8 mouse cellular contexts compared by ENCODE assay signal in genomic region chr11:55444772-55445171, GRCm38 (mm10). TPM values are rescaled to one million over a fixed set of nuclear protein-coding genes. Genes with fewer than 3 reads are reported as not detected.
DNase-seq lines count a peak whose midpoint lies in the region; ATAC-seq lines count a peak whose summit lies in the region.

No protein-coding gene starts in this region.

- no peak overlapping the region for H3K4me3 ChIP-seq in forebrain, embryonic 16.5 days (replicated peaks; ENCODE audit: low read length)
- no peak overlapping the region for H3K4me3 ChIP-seq in midbrain, embryonic 13.5 days (replicated peaks)

- H3K27ac ChIP-seq in forebrain, embryonic 16.5 days (ENCODE audit: low read length) = no peak overlapping the region
- no peak overlapping the region for H3K27ac ChIP-seq in midbrain, embryonic 13.5 days

- 0% methylated on average over 1 of the region's 1 CpGs for WGBS in forebrain, embryonic 16.5 days
- WGBS in midbrain, embryonic 13.5 days = 3% methylated on average over 1 of the region's 1 CpGs

- H3K9me3 ChIP-seq in forebrain, embryonic 16.5 days (ENCODE audit: control insufficient read depth, low read length) = no peaks in the 10 kb centered on the region
- no peaks in the 10 kb centered on the region for H3K9me3 ChIP-seq in midbrain, embryonic 13.5 days

- DNase-seq in gastrocnemius, adult 18-20 months (ENCODE audit: low spot score) = peak; percentile 83
- DNase-seq in gastrocnemius, postnatal 10 days = no peak
- DNase-seq in 416B (ENCODE audit: low read depth) = peak; percentile 82
- DNase-seq in brain, adult 2 months (ENCODE audit: low read depth, low spot score) = peak; percentile 91
- peak; percentile 79 for DNase-seq in kidney, postnatal 14 days
- DNase-seq in spleen, postnatal 14 days (ENCODE audit: low spot score in 2 of 2) = no peak

- H3K4me1 ChIP-seq in forebrain, embryonic 16.5 days (replicated peaks; ENCODE audit: control insufficient read depth, insufficient read depth, low read length) = no peaks in the 10 kb centered on the region
- H3K4me1 ChIP-seq in midbrain, embryonic 13.5 days (replicated peaks) = no peaks in the 10 kb centered on the region

- H3K4me2 ChIP-seq in forebrain, embryonic 16.5 days (ENCODE audit: low read length) = no peak overlapping the region
- no peak overlapping the region for H3K4me2 ChIP-seq in midbrain, embryonic 13.5 days (replicated peaks)

- H3K27me3 ChIP-seq in forebrain, embryonic 16.5 days (replicated peaks; ENCODE audit: control insufficient read depth, insufficient read depth, low read length) = no peaks in the 10 kb centered on the region
- H3K27me3 ChIP-seq in midbrain, embryonic 13.5 days = no peaks in the 10 kb centered on the region

- H3K36me3 ChIP-seq in forebrain, embryonic 16.5 days (ENCODE audit: control insufficient read depth, insufficient read depth) = no peaks in the 10 kb centered on the region; the same call in 1 of the 2 replicates
- H3K36me3 ChIP-seq in midbrain, embryonic 13.5 days = peaks cover 16% of the 10 kb centered on the region

- no peak overlapping the region for H3K9ac ChIP-seq in forebrain, embryonic 16.5 days (replicated peaks; ENCODE audit: low read depth, low read length)
- H3K9ac ChIP-seq in midbrain, embryonic 13.5 days (replicated peaks) = no peak overlapping the region

- peak; percentile 70 for ATAC-seq in forebrain, embryonic 16.5 days
- 0 out of 2 replicates have a peak, but pooled peaks have one; percentile 17 for ATAC-seq in midbrain, embryonic 13.5 days

RNA-seq across cellular contexts. Expression of gene Atox1, which starts 16.3 kb away (rescaled TPM):
- 10 to 100 TPM; 38.2 to 40.3 TPM for total RNA-seq in gastrocnemius, adult 18-20 months (2021)
- total RNA-seq in gastrocnemius, postnatal 10 days (2021) = 10 to 100 TPM; 66.8 to 84.1 TPM
- polyA plus RNA-seq in forebrain, embryonic 16.5 days (2015; fragmentation: Nextera tagmentation; extraction: Ambion mirVana) = 218 and 221 TPM in 2 replicates
- polyA plus RNA-seq in midbrain, embryonic 13.5 days (2015; fragmentation: Nextera tagmentation; extraction: Ambion mirVana) = 258 and 274 TPM in 2 replicates

RNA-seq across cellular contexts. Expression of gene Sparc, which starts 21.8 kb away (rescaled TPM):
- total RNA-seq in gastrocnemius, adult 18-20 months (2021) = 100 to 1,000 TPM; 141 to 200 TPM
- total RNA-seq in gastrocnemius, postnatal 10 days (2021) = 1,000 to 10,000 TPM; 2,118 to 2,804 TPM
- 316 and 452 TPM in 2 replicates for polyA plus RNA-seq in forebrain, embryonic 16.5 days (2015; fragmentation: Nextera tagmentation; extraction: Ambion mirVana)
- polyA plus RNA-seq in midbrain, embryonic 13.5 days (2015; fragmentation: Nextera tagmentation; extraction: Ambion mirVana) = 374 and 417 TPM in 2 replicates

RNA-seq across cellular contexts. Expression of gene G3bp1, which starts 24.7 kb away (rescaled TPM):
- total RNA-seq in gastrocnemius, adult 18-20 months (2021) = 10 to 100 TPM; 50.7 to 55.5 TPM
- total RNA-seq in gastrocnemius, postnatal 10 days (2021) = 10 to 100 TPM; 66.0 to 69.4 TPM
- polyA plus RNA-seq in forebrain, embryonic 16.5 days (2015; fragmentation: Nextera tagmentation; extraction: Ambion mirVana) = 144 and 158 TPM in 2 replicates
- 145 and 147 TPM in 2 replicates for polyA plus RNA-seq in midbrain, embryonic 13.5 days (2015; fragmentation: Nextera tagmentation; extraction: Ambion mirVana)

Comparison
In these comparisons a context has a peak if more than half of its experiments do, and no peak if none do; other contexts are left out.
1. DNase-seq: peak in gastrocnemius, adult 18-20 months (single experiment), 416B (single experiment), brain, adult 2 months (single experiment) and kidney, postnatal 14 days (single experiment); none in gastrocnemius, postnatal 10 days (single experiment) and spleen, postnatal 14 days (0 of 2).
2. RNA of gene Sparc, which starts 21.8 kb away (total RNA-seq): 2,118 to 2,804 TPM in gastrocnemius, postnatal 10 days; 141 to 200 TPM in gastrocnemius, adult 18-20 months; every median in the first group is over 10 times any median in the second.